Mouse (Mus musculus) gastrocnemius, adult 2 months (tissue): Measurements from ENCODE around the gene Gm20388. TPM values are rescaled to one million over a fixed set of nuclear protein-coding genes. Genes with fewer than 3 reads are reported as not detected.

Experiments
- DNase-seq: peaks from one replicate; pipeline ENCODE4 v3.0.0; 2022
- H3K27ac ChIP-seq: fragments of 200-600 bp; 2 replicates; pipeline ENCODE4 v1.8.1; 2022; ENCODE audit warnings: mild to moderate bottlenecking
- H3K4me3 ChIP-seq: fragments of 200-600 bp; 2 replicates; pipeline ENCODE4 v1.8.1; 2022; ENCODE audit warnings: mild to moderate bottlenecking, moderate library complexity
- CTCF ChIP-seq: fragments of 200-600 bp; IDR thresholded peaks from 2 replicates; pipeline ENCODE4 v1.8.1; 2022; ENCODE audit warnings: antibody characterized with exemption, mild to moderate bottlenecking, moderate library complexity
- intact Hi-C: fragments of 180-260 bp; cut with DNase I; formaldehyde crosslinking; loops from one replicate; pipeline ENCODE4 v1.15.1; 2025
- total RNA-seq, 2 experiments: library from RNA; stranded (reverse); gene quantifications; 2 replicates each; pipeline ENCODE4 v1.2.3; 2021

Gene Gm20388
- total RNA-seq, 2 experiments from 2014 or later = 6.1 to 15.0 TPM

DNA sequence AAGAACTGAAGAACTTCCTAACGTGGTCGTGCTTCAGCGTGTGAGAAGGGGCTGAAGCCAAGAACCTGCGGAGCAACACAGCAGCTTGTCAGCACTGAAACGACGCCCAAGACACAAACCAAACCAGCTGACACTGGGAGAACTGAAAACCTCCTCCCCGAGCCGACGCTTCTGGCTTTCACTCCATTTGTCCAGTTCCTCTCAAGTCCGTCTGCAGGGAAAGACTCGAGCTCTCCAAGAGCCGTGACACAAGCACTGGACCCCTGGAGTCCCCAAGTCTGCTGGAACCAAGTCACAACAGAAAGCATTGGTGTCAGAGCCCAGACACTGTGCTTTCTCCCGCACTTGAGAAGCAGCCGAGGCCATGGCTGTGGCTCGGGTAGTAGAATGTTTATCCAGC is 1698.6 kb downstream of the Gm20388 start:
- intact Hi-C loops = no loop called here
- TF ChIP-seq CTCF = no peak
- no peak for DNase-seq

GRCm38 (mm10) chr8:121609916-121610315 is 1699.3 kb downstream of the Gm20388 start:
- TF ChIP-seq CTCF = no peak
- Histone ChIP-seq H3K4me3 (no peak overlapping the region), H3K27ac (no peak overlapping the region)
- intact Hi-C loops = no loop called here
- no peak for DNase-seq

More for the DNA sequence above, 1698.6 kb downstream of the Gm20388 start:
- H3K27ac ChIP-seq = no peak overlapping the region
- no peak overlapping the region for H3K4me3 ChIP-seq

DNA sequence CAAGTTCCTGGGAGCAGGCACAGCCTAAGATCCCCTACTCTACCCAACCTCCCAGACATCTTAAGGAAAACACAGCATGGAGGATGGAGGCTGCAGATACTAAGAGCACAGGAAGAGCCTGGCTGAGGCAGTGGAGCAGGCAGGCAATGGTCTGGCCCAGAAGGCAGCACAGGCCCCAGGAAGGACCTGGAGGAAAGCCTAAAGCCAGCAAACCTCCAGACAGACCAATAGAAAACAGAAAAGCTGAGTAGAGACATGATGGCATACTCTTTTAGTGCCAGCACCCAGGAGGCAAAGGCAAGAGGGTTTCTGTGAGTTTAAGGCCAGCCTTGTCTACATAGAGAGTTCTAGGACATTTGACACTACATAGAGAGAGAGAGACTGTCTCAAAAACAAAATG is 1702.8 kb downstream of the Gm20388 start:
- intact Hi-C loops = no loop called here
- TF ChIP-seq CTCF = no peak
- DNase-seq = no peak
- Histone ChIP-seq H3K27ac (0 out of 2 replicates have a peak overlapping the region, but pooled peaks have one; percentile 24), H3K4me3 (no peak overlapping the region)

DNA sequence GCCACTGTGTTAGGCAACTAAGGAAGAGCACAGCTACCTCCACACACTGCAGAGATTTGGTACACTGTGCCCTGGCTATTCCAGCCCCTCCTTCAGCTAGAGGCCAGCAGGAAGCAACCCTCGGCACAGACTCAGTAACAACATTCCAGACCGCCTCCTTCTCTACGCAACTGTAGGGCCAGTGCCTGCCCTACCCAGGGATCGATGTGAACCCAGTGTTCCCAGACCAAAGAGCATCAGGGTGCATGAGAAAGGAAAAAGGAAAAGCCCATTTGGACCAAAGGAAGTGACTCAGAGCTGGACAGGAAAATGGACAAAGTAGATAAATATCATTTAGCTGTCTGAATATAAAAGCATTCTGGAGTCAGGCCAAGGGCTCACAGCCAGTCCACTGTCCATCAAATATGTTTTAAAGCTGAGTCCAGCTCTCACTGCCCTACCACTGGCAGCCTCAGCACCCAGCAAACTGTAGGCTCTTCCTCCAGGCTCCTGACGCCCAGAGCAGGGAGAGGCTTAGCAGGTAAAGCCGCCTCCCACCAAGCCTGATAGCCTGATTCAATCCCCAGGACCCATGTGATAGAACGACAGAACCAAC is 1708.9 kb downstream of the Gm20388 start:
- H3K4me3 ChIP-seq = peak overlapping the region; percentile 34
- H3K27ac ChIP-seq = peak overlapping the region; percentile 86
- DNase-seq = peak; percentile 70
- intact Hi-C loops = no loop called here
- no peak for TF ChIP-seq CTCF

- no peak for TF ChIP-seq CTCF
- no peak for DNase-seq
Measured at GRCm38 (mm10) chr8:121620801-121621516, 1710.3 kb downstream of the Gm20388 start.

DNA sequence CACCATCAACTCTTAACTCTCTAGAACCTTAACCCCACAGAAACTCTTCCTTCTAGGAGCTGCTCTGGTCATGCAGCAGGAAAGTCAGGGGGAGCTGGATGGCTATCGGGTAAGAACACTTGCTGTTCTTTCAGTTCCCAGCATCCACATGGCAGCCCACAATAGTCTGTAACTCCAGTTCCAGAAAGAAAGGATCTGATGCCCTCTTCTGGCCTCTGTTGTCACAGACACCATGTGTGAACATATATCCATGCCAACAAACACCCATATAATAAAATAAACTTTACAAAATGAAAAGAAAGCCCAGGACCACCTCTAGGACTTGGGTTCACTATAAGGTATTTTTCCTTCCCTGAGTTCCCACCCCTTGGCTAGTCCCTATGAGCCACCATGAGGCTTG is 1711.2 kb downstream of the Gm20388 start:
- DNase-seq = no peak
- peak overlapping the region; percentile 86 for H3K27ac ChIP-seq
- intact Hi-C loops = no loop called here
- no peak overlapping the region for H3K4me3 ChIP-seq
- peak; percentile 47 for TF ChIP-seq CTCF

More at GRCm38 (mm10) chr8:121620801-121621516, 1710.3 kb downstream of the Gm20388 start:
- intact Hi-C loops = no loop called here
- peak overlapping the region; percentile 86 for H3K27ac ChIP-seq
- H3K4me3 ChIP-seq = no peak overlapping the region

DNA sequence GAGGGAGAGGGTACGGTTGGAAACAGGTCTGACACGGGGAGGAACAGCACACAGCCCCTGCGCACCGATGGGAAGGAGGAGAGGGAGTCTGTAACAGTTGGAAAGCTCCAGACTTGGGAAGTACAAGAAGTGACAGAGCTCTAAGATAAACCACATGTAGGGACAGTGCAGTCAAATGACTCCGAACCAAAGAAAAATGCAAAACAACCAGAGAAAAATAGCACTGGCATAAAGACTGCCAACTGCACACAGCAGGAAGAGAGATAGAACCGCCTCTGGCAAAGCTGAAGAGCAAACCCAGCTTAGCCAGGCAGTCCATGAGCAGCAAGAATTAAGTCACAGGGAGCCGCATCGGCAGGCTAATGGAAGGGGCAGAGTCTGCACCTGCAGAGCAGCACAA is 1712.4 kb downstream of the Gm20388 start:
- intact Hi-C loops = no loop called here
- Histone ChIP-seq H3K4me3 (no peak overlapping the region), H3K27ac (peak overlapping the region; percentile 43; the same call in 1 of the 2 replicates)
- no peak for TF ChIP-seq CTCF
- DNase-seq = no peak

DNA sequence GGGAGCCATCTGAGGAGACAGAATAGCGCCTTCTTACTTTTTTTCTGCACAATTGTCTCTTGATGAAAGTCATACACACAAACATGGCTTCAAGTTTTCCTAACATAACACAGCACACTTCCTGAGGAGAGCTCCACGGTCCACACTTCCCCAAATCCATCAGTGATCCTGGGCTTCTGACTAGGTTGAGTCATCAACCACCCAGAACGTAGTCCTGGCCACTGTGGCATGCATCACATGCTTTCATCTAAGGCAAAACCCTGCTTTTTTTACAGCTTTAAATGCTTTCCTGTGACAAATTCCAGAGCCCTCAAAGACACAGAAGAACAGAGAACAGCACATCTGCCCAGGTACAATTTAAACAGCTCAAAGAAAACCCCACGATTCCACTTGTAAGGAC is 1718.0 kb downstream of the Gm20388 start:
- Histone ChIP-seq H3K27ac (peak overlapping the region; percentile 43; the same call in 1 of the 2 replicates), H3K4me3 (no peak overlapping the region)
- DNase-seq = no peak
- intact Hi-C loops = no loop called here
- TF ChIP-seq CTCF = no peak

GRCm38 (mm10) chr8:121631645-121632071 is 1721.0 kb downstream of the Gm20388 start:
- DNase-seq = peak; percentile 63
- intact Hi-C loops = no loop called here
- H3K4me3 ChIP-seq = no peak overlapping the region
- peak overlapping the region; percentile 81 for H3K27ac ChIP-seq
- TF ChIP-seq CTCF = no peak

DNA sequence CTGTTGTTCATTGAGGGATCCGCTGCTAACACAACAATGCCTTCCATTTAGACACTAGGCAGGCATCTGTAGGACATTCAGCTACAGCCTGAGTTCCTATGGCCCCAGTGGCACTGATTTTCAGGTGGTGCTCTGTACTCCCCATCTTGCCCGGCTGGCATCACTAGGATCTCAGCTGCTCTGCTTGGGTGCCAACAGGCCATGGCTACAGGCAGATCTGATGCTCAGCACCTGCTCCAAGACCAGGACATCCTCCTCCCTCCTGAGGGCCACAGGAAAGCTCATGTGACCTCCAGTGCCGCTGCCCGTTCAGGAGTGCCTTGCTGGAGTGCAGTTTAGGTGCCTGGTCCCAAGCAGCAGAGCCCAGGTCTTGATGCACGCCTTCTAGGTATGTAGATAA is 1721.8 kb downstream of the Gm20388 start:
- TF ChIP-seq CTCF = no peak
- no peak for DNase-seq
- Histone ChIP-seq H3K27ac (peak overlapping the region; percentile 81), H3K4me3 (no peak overlapping the region)
- intact Hi-C loops = no loop called here

- peak overlapping the region; percentile 77 for H3K27ac ChIP-seq
- no peak overlapping the region for H3K4me3 ChIP-seq
- DNase-seq = peak; percentile 44
- intact Hi-C loops = no loop called here
- no peak for TF ChIP-seq CTCF
Measured at GRCm38 (mm10) chr8:121635534-121635933, 1724.9 kb downstream of the Gm20388 start.

DNA sequence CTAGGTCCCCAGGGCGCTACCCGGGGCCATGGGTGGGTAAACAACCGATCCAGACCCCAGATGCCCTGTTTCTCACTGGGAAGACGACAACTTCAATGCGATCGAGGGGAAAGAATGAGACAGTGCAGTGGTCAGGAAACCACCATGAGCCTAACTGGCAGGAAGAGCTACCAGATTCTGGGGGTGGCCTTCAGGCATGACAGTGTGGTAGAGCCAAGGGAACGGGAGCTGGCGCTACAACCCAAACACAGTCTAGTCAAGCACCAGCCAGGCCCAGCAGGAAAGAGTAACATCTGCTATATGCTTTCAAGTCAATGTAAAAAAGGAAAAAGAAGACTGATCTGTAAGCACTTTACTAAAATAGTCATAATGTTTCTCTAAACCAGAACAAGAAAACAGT is 1725.5 kb downstream of the Gm20388 start:
- Histone ChIP-seq H3K27ac (peak overlapping the region; percentile 77), H3K4me3 (no peak overlapping the region)
- no peak for DNase-seq
- no peak for TF ChIP-seq CTCF
- intact Hi-C loops = no loop called here

- no peak for TF ChIP-seq CTCF
- H3K27ac ChIP-seq = peak overlapping the region; percentile 68
- intact Hi-C loops = no loop called here
- H3K4me3 ChIP-seq = no peak overlapping the region
- DNase-seq = peak; percentile 50
Measured at GRCm38 (mm10) chr8:121642804-121643203, 1732.2 kb downstream of the Gm20388 start.
